Mouse (Mus musculus): ENCODE results near the gene Lrrc4.

- TF ChIP-seq EP300 (optimal IDR thresholded peaks at IDR 0.05), result no peak
- TF ChIP-seq CTCF (IDR thresholded peaks at IDR 0.05; ENCODE audit: low read depth), result no peak
These were observed 125.2 kb downstream of the Lrrc4 start for GRCm38 (mm10) chr6:28706108-28706975.
